Mouse (Mus musculus): ENCODE results near the gene Lamc1. TPM values are rescaled to one million over a fixed set of nuclear protein-coding genes. Genes with fewer than 3 reads are reported as not detected.

Gene Lamc1
- total RNA-seq, 2 experiments from 2014 or later: 163 to 189 TPM

- no peak for DNase-seq
These were observed 67.5 kb downstream of the Lamc1 start for GRCm38 (mm10) chr1:153265066-153265465.

DNA sequence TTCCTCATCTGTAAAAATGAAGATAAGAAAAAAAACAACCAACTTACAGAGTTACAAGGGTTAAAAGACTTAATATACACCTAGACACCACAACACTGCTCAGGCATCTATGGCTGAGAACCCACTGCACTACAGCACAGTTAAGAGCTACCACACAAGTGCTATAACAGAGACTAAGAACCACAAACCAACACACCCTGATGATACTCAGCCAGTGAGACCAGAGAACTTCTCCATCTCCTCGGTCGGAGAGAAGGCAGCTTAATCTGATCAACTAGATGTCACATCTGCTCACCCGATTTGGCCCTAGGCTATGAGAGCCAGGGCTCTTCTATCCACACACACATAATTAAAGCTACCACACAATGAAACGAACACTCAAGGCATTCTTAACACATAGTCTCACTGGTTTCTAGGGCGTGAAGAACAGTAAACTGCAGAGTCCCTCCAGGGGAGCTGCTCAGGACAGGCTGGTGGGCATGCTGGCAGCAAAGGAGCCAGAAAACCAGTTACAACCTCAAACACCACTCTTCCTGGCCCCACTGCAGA is 72.8 kb downstream of the Lamc1 start:
- DNase-seq: no peak

DNA sequence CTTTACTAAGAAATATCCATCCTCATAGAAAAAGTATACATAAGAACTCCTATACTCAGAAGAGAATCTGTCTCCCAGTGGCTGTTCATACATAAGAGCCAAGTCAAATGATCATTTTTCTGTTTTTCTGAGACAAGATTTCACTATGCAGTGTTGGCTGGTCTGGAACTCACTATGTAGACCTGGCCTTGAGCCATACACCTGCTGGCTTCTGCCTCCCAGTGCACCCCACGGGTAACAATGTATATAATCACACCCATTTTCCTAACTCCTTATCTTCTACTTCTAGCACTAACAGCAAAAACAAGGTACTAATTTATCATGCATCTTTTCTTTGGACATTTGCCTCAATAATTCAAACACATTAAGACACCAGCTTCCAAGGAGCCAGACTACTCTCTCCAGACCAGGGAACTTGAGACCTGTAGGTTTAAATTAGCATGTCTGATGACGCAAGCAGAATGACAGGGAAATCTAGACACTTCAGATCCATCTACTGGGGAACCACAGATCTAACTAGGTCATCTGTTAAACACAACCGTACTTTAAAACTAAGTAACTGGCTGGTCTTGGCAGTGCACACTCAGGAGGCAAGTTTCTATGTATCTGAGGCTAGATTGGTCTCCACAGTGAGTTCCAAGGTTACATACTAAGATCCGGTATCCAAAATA is 79.9 kb downstream of the Lamc1 start:
- no peak for DNase-seq

DNA sequence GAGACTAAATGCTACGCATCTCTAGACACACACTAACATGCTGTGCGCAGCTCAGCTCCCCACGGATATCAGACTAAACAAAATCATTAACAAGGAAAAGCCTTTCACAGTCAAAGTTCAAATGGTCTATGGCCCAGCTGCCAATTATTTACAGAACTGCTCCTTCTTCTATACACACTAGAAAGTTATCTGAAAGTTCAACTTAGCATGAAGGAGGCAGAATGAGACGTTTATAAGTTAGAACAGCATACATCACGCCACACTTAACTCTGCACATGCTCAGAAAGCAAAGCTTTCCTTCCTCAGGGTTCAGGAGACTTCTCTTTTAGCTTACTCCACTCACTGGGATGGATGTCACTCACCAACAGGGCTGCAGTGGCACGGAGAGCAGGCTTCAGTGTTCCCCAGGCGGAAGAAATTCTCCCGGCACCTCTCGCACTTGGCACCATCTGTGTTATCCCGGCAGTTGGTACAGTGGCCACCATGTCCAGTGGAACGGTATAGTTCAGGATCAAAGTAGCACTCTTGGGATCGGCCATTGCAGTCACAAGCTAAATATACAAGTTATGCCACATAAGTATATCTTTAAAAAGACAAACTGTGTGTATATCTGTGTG is 80.9 kb downstream of the Lamc1 start:
- DNase-seq: no peak

GRCm38 (mm10) chr1:153241346-153241745 is 91.2 kb downstream of the Lamc1 start:
- DNase-seq: no peak

DNA sequence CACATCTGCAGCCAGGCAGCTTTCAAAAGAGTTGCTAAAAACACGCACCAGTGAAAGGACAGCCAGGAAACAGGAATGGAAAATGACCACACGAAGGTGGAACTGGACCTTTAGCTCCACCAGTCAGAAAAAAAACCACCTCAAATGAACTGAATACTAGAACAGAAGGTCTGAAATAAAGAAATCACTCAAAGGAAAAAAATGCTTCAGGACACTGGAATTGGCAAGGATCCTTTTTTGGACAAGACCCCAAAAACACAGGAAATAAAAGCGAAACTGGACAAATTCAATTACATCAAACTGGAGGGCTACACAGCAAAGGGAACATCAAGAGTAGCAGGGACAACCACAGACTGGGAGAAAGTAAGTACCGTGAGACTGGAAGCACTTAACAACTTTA is 97.0 kb downstream of the Lamc1 start:
- DNase-seq: no peak

- no peak for DNase-seq
These were observed 100.9 kb downstream of the Lamc1 start for GRCm38 (mm10) chr1:153231681-153232080.

- DNase-seq: no peak
These were observed 104.7 kb downstream of the Lamc1 start for GRCm38 (mm10) chr1:153227916-153228315.

DNA sequence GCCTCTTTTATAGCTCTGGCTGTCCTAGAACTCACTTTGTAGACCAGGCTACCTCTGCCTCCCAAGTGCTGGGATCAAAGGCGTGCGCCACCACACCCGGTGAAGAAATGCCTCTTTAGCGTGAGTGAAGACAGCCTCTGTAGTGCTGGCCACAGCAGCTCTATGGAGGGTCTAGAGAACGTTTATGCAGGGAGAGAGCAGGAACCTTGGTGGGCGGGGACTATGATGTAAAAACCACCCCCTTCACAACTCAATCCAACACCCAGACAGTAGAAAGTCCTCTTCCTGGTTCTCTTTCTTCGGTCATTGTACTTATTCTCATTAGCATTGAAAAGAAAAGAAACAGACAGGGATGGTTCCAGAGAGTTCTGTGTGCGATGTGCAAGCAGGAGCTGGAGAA is 105.5 kb downstream of the Lamc1 start:
- DNase-seq: no peak

- no peak for DNase-seq
These were observed 106.5 kb downstream of the Lamc1 start for GRCm38 (mm10) chr1:153225786-153226725.

GRCm38 (mm10) chr1:153224331-153224730 is 108.3 kb downstream of the Lamc1 start:
- no peak for DNase-seq

GRCm38 (mm10) chr1:153219376-153219775 is 113.2 kb downstream of the Lamc1 start:
- DNase-seq: no peak

GRCm38 (mm10) chr1:153216516-153216915 is 116.1 kb downstream of the Lamc1 start:
- DNase-seq: no peak

DNA sequence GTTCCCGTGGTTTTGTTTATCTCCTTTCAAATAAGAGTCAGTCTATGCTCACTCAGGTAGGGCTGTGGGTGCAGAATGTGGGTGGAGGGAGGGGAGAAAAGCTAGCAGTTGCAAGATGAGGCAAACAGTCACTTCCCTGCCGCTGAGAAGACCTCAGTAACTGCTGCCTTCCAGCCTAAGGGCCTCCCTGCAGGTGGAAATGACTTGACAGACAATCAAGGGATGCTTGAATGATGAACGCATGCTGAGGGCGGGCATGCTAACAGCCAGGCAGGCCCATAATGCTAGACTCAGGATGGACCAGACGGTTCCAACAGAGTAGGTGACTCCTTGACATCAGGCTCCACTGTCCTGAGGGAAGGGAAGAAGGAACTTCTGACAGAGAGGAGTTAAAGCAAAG is 116.9 kb downstream of the Lamc1 start:
- no peak for DNase-seq

DNA sequence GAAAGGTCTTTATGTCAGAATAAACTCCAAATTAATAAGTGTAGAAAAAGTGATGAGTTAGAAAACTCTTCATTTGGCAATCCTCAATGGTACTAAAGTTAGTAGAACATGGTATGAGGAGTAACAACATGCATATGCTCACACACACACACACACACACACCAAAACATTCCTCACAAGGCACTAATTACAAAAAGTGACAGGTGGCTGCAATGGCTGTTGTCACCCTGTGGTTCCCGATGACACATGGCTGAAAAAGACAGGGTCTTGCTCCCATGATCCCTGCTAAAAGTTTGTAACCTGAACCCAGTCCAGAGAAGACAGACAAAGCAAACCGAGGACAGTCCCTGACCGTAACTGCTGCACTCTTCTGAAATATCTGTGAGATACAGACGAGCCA is 121.6 kb downstream of the Lamc1 start:
- no peak for DNase-seq

DNA sequence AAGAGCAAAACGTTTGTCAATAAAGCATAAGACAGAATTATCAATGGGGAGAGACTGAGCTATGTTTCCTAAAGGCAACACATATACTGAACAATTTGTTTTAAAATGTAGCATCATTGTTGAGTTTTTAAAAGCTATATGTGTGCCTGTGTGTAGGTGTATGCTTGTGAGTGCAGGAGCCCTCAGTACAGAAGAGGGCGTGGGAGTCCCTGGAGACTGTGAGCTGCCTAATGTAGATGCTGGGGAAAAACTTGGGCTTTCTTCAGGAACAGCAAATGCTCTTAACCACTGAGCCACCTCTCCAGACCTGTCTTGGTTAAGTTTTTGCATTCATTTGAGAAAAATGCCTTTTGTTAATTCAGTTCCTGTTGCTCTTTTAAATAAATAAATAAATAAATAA is 122.4 kb downstream of the Lamc1 start:
- DNase-seq: no peak

DNA sequence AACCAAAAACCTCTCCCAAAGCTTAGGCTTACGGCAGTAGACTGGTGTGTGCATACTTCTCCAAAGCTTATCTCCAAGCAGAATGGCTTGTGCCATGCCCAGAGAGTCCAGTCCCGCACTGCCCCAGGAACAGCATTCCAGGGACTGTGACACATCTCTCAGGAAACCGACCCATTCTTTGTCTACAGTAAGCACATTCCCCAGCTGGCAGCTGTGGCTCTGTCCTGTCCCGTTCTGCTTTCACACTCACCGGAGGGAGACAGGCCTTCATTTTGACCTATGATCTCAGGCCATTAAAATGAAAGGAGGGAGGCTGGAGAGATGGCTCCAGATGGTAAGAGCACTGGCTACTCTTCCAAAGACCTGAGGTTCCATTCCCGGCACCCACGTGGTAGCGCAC is 130.4 kb downstream of the Lamc1 start:
- no peak for DNase-seq

DNA sequence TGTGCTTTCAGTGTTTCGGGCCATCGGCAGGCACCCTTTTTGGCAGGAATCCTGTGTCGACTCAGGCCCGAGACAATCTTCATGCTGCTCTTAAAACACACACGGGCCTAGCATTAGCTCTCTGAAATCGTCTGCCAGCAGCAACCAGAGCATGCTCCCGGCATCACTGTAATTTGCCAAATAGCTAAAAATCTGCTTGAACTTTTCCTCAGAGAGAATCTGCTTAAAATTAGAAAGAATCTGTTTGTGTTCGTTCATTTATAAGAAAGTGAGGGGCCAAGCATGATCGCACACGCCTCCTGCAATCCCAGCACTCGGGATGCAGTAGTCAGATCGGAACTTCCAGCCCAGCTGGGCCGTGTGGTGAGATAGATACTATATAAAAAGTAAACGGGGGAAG is 131.1 kb downstream of the Lamc1 start:
- no peak for DNase-seq

GRCm38 (mm10) chr1:153197316-153197850 is 135.2 kb downstream of the Lamc1 start:
- DNase-seq: no peak

DNA sequence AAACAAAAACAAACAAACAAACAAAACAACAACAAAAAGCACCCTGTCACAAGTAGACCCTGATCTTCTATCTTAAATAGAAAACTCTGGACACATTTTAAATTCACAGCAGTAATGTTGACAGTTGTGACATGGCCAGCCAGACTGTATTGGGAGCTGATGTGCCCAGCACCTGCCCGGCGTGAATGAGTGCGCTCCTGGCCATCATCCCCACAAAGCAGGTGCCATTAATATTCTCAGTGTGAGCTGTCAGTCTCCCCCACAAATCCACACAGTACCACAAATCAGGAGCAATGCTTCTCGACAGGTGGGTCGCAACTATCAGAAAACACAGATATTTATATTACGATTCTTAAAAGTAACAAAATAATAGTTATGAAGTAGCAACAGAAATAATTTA is 139.6 kb downstream of the Lamc1 start:
- no peak for DNase-seq

DNA sequence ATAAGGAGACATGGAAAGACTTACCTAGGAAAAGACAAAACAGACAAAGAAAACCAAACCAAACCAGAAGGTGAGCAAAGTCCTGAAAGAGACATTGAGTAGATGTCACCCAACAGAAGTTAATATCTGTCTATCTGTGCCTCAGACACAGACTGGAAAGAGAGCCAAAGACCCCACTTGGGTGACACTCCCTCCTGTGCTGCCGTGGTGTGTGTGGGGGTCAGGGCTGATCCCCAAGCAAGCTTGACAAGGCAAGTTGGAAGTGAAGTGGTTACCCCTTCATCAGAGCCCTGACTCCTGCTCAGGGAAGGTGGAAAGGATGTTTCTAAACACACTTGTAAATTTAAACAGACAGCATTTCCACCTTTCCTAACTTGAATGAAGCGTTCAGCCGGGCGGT is 140.2 kb downstream of the Lamc1 start:
- DNase-seq: no peak

DNA sequence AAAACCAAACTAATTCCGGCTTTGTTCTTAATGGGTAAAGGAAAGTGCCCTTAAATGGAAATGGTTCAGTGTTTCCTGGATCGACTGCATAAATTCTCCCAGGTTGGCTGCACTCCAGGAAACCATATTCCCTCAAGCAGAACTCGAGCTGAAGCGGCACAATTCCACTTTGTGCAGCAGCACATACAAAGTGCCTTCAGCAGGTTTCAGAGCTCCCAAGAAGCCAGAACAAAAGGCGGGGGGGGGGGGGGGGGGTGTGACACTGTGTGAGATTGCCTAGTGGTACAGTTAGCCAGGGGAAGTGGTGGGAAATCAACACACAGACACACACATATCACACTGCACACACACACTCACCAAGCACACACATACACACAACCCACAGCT is 140.7 kb downstream of the Lamc1 start:
- DNase-seq: peak; percentile 68

Data from adrenal gland, postnatal 10 days (tissue).